Mouse (Mus musculus) T-helper 2 cell (primary cell): Measurements from ENCODE around the gene Kcnk7.

Source experiments
- in situ Hi-C: fragments of 300-600 bp; cut with MboI, MseI; formaldehyde crosslinking; loops from one replicate; pipeline ENCODE4 v1.15.1; 2025; ENCODE audit warnings: high pct_unique_total_duplicates

Gene Kcnk7

GRCm38 (mm10) chr19:5689565-5690342 lies 14.4 kb upstream of the Kcnk7 start:
- in situ Hi-C loops: no loop called here

DNA sequence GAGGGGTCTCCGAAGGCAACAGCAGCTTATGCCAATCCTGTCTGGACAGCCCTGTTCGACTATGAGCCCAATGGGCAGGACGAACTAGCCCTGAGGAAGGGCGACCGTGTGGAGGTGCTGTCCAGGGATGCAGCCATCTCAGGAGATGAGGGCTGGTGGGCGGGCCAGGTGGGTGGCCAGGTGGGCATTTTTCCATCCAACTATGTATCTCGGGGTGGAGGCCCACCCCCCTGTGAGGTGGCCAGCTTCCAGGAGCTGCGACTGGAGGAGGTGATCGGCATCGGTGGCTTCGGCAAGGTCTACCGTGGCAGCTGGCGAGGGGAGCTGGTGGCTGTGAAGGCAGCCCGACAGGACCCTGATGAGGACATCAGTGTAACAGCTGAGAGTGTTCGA lies 13.8 kb upstream of the Kcnk7 start:
- in situ Hi-C loops: no loop called here

GRCm38 (mm10) chr19:5691601-5692000 lies 12.6 kb upstream of the Kcnk7 start:
- in situ Hi-C loops: no loop called here

DNA sequence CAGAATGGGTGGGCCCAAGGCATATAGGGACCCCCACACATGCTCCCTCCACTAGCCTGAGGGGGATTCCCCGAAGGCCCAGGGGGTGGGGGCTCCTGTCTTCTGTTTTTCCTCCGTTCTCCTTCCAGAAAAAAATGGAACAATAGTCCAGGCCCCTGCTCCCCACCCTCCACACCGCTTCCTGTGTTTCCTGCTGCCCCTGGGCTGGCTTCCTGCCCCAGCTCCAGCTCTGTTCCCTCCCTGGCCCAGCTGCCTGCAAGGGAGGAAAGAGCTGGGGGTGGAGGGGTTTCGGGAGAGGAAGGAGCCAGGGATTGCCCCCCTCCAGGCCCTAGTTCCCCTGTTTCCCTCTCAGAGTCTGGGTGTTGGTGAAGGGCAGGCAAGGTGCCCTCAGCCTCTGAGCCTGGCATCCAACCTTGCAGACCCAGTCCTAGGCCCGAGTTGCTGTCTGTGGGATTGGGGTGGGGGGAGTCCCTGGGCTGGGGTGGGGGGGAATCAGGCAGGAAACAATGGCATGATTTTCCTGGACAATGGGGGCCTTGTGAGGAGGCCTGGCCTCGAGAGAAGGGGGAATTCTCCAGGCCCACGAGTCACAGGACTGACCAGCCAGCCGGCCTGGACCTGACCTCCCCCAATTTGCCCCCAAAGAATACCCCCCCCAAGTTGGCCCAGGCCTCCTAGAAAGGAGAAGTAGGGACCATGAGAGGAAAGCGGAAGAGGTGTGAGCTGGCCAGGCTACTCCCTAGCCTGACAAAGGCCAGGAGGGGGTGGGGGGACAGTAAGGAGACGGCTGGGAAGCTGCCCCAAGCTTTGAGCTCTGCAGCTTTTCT lies 11.9 kb upstream of the Kcnk7 start:
- in situ Hi-C loops: no loop called here

DNA sequence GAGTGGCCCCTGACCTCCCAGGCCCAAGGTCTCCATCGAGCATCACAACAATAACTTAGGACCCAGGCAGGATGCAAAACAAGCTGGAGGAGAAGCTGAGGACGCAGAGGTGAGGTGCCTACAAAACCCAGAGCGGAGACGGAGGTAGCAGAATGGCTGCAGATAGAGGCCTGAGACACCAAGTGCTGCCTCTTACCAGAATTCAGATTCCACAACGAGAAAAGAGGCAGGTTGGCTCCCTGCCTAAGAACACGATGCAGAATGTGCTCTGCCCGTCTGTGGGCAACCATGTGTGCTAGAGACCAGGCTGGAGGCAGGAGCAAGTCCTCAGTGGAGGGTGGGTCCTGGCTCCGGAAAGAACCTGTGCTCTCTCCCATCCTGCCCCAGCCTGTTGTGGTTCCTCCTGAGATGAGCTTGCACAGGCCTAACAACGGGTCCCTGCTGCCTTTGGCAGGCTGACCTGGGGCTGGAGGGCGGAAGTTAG lies 11.2 kb upstream of the Kcnk7 start:
- in situ Hi-C loops: no loop called here

- in situ Hi-C loops: no loop called here
Observed at GRCm38 (mm10) chr19:5693801-5694200, 10.4 kb upstream of the Kcnk7 start.

DNA sequence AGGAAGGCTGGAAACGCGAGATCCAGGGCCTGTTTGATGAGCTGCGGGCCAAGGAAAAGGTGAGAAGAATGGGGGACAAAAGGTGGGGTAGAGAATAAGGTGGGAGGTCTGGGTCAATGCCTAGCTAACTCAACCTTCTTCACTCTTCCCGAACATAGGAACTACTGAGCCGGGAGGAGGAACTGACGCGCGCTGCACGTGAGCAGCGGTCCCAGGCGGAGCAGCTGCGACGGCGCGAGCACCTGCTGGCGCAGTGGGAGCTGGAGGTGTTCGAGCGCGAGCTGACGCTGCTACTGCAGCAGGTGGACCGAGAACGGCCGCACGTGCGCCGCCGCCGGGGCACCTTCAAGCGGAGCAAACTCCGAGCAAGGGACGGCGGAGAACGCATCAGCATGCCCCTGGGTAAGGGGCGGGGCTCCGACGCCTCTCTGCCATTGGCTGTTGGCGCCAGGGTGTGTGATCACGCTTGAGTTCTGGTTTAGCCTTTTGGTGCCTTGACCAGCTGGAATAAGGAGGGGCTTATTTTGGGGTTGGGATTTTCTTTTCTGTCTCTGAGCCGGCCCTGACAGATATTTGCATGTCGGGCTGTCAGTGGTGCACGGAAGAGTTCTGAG lies 8.2 kb upstream of the Kcnk7 start:
- in situ Hi-C loops: no loop called here

DNA sequence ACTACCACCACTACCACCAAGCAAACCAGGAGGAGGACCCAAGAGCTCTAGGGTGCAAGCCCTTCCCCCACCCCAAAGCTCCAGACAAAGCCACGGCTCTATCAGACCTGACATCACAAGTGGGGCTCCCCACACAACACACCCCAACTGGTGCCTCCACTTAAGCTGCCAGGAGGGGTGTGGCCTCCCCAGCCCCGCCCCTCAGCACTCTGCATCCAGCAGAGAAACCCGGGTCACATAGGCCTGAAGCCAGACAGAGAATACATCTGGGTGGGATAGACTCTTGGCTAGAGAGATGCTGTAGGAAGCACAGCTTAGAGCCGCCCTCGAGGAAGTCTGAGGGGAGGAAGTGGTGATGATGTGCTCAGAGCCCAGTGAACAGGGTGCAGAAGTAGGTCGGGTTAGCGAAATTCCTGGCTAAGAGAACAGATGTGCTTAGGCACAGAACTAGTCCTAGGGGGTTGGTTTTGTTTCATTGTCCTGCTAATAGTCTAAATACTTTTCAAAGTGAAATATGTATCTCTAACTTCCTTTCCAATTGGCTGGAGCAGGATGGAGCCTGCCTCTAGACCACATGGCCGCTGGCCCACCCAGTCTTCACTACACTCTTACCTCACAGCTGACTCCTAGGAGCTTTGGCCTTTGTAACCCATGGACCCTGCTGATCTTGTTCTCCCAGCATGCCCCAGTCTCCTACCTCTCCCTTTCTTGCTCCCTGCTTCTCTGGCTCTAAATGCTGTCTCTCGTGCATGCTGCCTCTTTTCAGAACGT lies 819 bp downstream of the Kcnk7 start:
- in situ Hi-C loops: loop anchor here (5.0 kb wide), 1 partner anchor 38 kb away; no protein-coding TSS in a partner anchor

DNA sequence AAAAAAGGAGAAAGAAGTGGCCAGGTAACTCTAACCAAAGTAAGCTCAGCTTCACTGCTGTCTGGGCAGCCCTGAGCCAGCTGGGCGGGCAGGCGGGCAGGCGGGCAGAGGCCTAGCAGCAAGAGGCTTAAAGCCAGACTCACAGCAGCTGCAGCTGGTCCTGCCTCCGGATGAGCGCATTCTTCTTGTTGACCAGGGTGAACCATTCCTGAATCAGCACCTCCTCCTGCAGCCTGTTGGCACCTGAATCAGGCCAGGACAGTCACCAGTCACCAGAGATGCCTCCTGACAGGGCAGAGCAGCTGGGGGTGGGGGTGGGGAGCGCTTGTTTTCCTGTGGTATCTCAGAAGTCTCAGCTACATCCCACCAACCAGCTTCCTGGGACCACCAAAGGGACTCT lies 5.9 kb downstream of the Kcnk7 start:
- in situ Hi-C loops: no loop called here

DNA sequence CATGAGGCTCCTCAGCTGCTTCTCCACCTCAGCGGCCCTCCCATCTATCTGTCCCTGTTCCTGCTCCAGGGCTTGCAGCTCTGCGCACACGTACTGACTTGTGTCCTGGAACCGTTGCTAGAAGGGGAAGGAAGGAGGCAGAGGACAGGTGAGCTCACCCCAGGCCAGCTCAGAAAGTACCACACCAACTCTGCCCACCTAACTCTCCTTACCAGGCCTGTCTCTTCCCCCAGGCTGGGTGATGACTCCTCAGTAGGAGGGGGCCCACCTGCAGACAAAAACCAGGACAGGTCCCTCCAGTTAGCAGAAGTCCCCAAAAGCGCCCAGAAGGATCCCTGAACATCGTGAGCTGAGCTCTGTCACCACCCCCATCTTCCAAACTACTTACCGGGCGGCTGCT lies 6.4 kb downstream of the Kcnk7 start:
- in situ Hi-C loops: no loop called here

DNA sequence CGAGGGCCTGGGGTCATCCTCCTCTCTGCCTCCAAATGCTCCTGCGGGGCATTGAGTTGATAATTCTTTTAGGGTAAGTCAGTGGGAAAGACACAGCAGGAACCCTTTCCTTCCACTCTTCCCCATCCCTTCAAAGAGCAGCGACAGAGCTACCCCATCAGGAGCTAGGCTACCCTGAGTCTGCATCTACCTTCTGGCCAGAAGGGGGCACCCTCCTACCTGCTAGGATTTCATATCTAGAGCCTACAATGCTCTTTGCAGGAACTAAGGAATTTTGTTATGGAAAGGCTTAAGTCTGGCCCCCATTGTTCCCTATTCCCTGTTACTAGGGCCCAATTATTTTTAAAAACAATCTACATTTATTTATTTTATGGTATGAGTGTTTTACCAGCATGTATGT lies 7.1 kb downstream of the Kcnk7 start:
- in situ Hi-C loops: no loop called here

GRCm38 (mm10) chr19:5711907-5712460 lies 7.8 kb downstream of the Kcnk7 start:
- in situ Hi-C loops: no loop called here

DNA sequence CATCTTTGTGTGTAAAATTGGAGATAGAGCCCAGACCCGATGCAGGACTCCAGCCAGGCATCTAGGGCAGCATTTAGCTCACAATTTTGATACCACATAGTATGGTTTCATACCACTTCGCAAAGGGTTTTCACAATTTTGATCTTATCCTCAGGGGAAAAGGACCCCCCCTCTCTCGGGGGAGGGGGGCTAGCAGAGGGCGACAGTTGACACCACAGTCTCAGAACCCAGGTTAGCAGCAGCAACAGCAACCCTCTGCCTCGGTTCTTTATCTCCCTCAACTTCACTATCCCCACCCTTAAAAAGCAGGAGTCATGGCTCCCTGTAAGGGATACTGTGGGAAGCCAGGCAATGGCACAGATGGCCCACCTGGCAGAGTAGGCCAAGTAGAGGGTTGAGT lies 9.1 kb downstream of the Kcnk7 start:
- in situ Hi-C loops: no loop called here

GRCm38 (mm10) chr19:5713730-5714129 lies 9.6 kb downstream of the Kcnk7 start:
- in situ Hi-C loops: no loop called here

DNA sequence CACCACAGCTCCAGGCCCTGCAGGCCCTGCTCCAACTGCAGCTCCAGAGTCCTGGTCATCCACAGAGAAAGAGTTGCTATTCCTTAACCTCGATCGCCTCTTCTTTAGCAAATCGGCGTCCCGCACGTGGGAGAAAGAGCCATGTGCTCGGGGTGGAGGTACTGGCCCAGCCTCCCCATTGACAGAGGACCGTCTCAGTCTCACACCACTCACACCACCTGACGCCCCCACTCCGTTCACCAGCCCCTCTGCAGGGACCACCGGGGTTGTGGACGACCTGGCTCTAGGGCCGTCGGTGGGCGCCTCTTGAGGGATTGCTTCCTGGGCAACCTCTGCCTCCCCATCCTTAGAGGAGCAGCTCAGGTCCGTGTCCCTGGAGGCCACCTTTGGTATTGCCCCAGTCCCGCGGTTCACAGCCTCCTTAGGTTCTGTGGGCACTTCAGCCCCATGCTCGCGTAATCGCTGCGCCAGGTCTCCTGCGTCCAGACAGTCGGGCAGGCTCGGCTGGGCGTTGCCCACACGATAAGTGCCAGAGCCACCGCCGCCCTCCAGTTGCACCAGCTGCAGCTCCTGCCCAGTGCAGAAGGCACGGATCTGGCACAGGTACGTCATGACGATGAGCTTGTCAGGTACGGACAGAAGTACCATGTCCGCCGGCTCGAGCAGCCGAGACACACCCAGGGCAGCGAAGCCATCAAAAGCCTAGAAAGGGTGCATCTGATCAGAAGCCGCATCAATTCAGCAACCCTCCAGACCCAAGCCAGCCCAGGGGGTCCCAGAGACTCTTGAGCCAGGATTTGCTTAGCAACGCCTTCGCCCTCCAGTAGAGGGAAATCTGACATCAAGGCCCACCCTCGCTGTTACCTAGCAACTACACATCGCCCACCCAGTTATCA lies 11.9 kb downstream of the Kcnk7 start:
- in situ Hi-C loops: no loop called here

- in situ Hi-C loops: no loop called here
Observed at GRCm38 (mm10) chr19:5716955-5717354, 12.8 kb downstream of the Kcnk7 start.

DNA sequence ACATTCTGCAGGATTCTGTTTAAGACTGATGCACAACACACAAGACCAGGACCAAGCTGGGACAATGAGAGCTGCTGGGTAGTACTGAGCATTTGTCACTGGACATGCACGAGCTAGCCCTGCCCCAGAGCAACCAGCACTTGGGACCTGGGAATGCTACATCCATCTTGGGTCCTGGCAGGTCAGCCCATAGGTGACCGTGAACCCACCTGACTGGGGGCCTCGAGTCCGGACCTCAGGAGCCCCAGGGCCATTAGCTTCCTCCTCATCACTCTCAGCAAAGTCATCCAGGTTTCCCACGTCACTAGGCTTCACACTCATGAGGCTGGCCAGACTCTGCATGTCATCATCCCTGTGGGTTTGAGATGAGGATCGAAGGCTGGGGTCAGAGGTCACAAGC lies 17.1 kb downstream of the Kcnk7 start:
- in situ Hi-C loops: loop anchor here (10.0 kb wide), 1 partner anchor 56 kb away; the partner anchor contains the start of gene Sipa1

DNA sequence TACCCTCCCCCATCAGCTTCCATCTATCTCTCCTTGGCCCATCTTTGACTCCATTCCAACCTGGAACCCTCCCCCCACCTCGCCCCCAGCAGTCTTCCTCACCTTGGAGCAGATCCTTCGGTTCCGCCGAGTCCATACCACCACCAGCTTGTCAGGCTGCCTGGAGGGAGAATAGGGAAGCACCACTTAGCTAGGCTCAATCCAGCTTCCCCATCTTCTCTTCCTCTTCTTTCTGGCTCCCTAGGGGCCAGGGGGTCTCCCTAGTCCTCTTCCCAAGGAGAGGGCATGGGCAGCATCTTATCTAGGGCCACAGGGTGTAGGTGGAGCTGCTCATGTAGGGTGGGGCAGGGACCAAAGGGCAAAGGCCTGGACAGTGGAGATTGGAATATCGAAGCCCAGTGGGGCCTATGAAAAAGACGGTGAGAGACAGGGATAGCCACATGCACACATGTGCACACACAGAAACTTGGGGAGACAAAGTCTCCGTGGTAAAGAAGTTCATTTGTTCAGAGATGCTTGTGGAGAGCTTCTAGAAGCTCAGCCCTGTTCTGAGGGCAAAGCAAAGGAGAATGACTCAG lies 18.8 kb downstream of the Kcnk7 start:
- in situ Hi-C loops: loop anchor here (10.0 kb wide), 1 partner anchor 58 kb away; the partner anchor contains the start of gene Sipa1

- in situ Hi-C loops: loop anchor here (10.0 kb wide), 1 partner anchor 59 kb away; the partner anchor contains the start of gene Sipa1
Observed at GRCm38 (mm10) chr19:5723934-5724548, 19.9 kb downstream of the Kcnk7 start.
